Mouse (Mus musculus) megakaryocyte, embryonic 14.5 days (primary cell): ENCODE results near the gene Cpt1b.

ENCODE experiments used
- FLI1 ChIP-seq: IDR thresholded peaks from 2 replicates; pipeline ENCODE4 v1.6.1; 2012; ENCODE audit warnings: low read length, inconsistent platforms, mixed read lengths
- GATA1 ChIP-seq: IDR thresholded peaks from 3 replicates; pipeline ENCODE4 v1.6.1; 2012; ENCODE audit warnings: mixed read lengths, low read length, inconsistent platforms, borderline replicate concordance

- TF ChIP-seq GATA1 (no peak), FLI1 (no peak)
Observed at GRCm38 (mm10) chr15:89404831-89405623, 20.6 kb downstream of the Cpt1b start.
